9 mouse cellular contexts compared by ENCODE assay signal in genomic region chr13:65242319-65242787, GRCm38 (mm10). TPM values are rescaled to one million over a fixed set of nuclear protein-coding genes. Genes with fewer than 3 reads are reported as not detected.
A peak's percentile ranks its signal among the peaks of the same experiment; 100 is the strongest.
DNase-seq lines count a peak whose midpoint lies in the region; ATAC-seq and TF ChIP-seq lines count a peak whose summit lies in the region.
"Had no signal": no experiment of that assay in that cellular context is flagged by ENCODE, and none has a peak within 500 bp of the region (broad histone marks: within the 10 kb centered on the region; RNA-seq: fewer than 3 reads in every experiment).

No protein-coding gene starts in this region.

- ATAC-seq in intestine, postnatal 0 days, result no peak
- ATAC-seq in neural tube, embryonic 14.5 days (ENCODE audit: low read depth), result no peak
- ATAC-seq in monocyte, adult 5-6 weeks (replicated peaks; ENCODE audit: insufficient number of reproducible peaks, low FRiP score, low TSS enrichment, poor library complexity, severe bottlenecking), result no peak

- H3K4me1 ChIP-seq in intestine, postnatal 0 days (replicated peaks; ENCODE audit: control insufficient read depth, insufficient read depth, low read length), result 0 out of 2 replicates have a peak, but pooled peaks cover 10% of the 10 kb centered on the region
- H3K4me1 ChIP-seq in neural tube, embryonic 14.5 days (ENCODE audit: control insufficient read depth, insufficient read depth, low read length), result peaks cover 11% of the 10 kb centered on the region

- no peaks in the 10 kb centered on the region for H3K9me3 ChIP-seq in intestine, postnatal 0 days (ENCODE audit: control insufficient read depth)
- H3K9me3 ChIP-seq in neural tube, embryonic 14.5 days (ENCODE audit: control insufficient read depth, low read length), result peaks cover 7% of the 10 kb centered on the region; the same call in 1 of the 2 replicates

- H3K27ac ChIP-seq in intestine, postnatal 0 days (ENCODE audit: low read depth, low read length), result no peak overlapping the region
- no peak overlapping the region for H3K27ac ChIP-seq in neural tube, embryonic 14.5 days (ENCODE audit: low read depth, low read length)

- no peaks in the 10 kb centered on the region for H3K27me3 ChIP-seq in intestine, postnatal 0 days (replicated peaks; ENCODE audit: control insufficient read depth, insufficient read depth, low read length)
- no peaks in the 10 kb centered on the region for H3K27me3 ChIP-seq in neural tube, embryonic 14.5 days (ENCODE audit: control insufficient read depth, insufficient read depth, low read length)

- H3K4me2 ChIP-seq in intestine, postnatal 0 days (replicated peaks; ENCODE audit: low read depth), result peak overlapping the region; percentile 98
- peak overlapping the region; percentile 100 for H3K4me2 ChIP-seq in neural tube, embryonic 14.5 days (ENCODE audit: low read depth, low read length)

- H3K36me3 ChIP-seq in intestine, postnatal 0 days (ENCODE audit: control insufficient read depth, insufficient read depth), result no peaks in the 10 kb centered on the region
- no peaks in the 10 kb centered on the region for H3K36me3 ChIP-seq in neural tube, embryonic 14.5 days (ENCODE audit: control insufficient read depth, insufficient read depth, low read length)

- WGBS in intestine, postnatal 0 days, result 28% methylated on average over 25 of the region's 27 CpGs
- WGBS in neural tube, embryonic 14.5 days, result 38% methylated on average over 27 of the region's 27 CpGs

- no peak for TF ChIP-seq CTCF in intestine, postnatal 0 days (IDR thresholded peaks at IDR 0.05; ENCODE audit: low read depth)

- peak; percentile 10 for DNase-seq in cerebellum, adult 8-10 months
- no peak for DNase-seq in cerebellum, postnatal 36 days
- peak; percentile 28 to 51 for DNase-seq in right cerebral cortex, postnatal 10 days (ENCODE audit: low spot score in 2 of 2)
- DNase-seq in right cerebral cortex, adult 2 months (ENCODE audit: low spot score in 2 of 2), result no peak
- no peak for DNase-seq in layer of hippocampus, adult 18-20 months (ENCODE audit: low spot score in 2 of 2)

- peak overlapping the region; percentile 66; the same call in 1 of the 2 replicates for H3K9ac ChIP-seq in intestine, postnatal 0 days (ENCODE audit: low read depth, low read length)
- H3K9ac ChIP-seq in neural tube, embryonic 14.5 days (replicated peaks; ENCODE audit: low read depth, low read length), result peak overlapping the region; percentile 67; the same call in 1 of the 2 replicates

- peak overlapping the region; percentile 87 for H3K4me3 ChIP-seq in intestine, postnatal 0 days (ENCODE audit: low read depth, low read length)
- peak overlapping the region; percentile 67 for H3K4me3 ChIP-seq in neural tube, embryonic 14.5 days (ENCODE audit: low read depth, low read length)

RNA-seq across cellular contexts. Expression of gene Gm10775, which starts 17.0 kb away (rescaled TPM):
- polyA plus RNA-seq in intestine, postnatal 0 days (2015; fragmentation: Nextera tagmentation; extraction: Ambion mirVana), result not detected in 2 replicates
- polyA plus RNA-seq in neural tube, embryonic 14.5 days (2014; fragmentation: Nextera tagmentation; extraction: Ambion mirVana), result 0.52 and 0.56 TPM in 2 replicates
- total RNA-seq in layer of hippocampus, adult 18-20 months (2021), result under 1 TPM in 1 of 2 experiments, not detected in 1; 0.27 TPM
- total RNA-seq in monocyte, adult 5-6 weeks (2017), result not detected in 3 replicates

RNA-seq across cellular contexts. Expression of gene Zfp369, which starts 36.3 kb away (rescaled TPM):
- polyA plus RNA-seq in intestine, postnatal 0 days (2015; fragmentation: Nextera tagmentation; extraction: Ambion mirVana), result 5.4 and 5.6 TPM in 2 replicates
- polyA plus RNA-seq in neural tube, embryonic 14.5 days (2014; fragmentation: Nextera tagmentation; extraction: Ambion mirVana), result 26.2 and 29.6 TPM in 2 replicates
- 10 to 100 TPM; 65.3 to 66.1 TPM for total RNA-seq in layer of hippocampus, adult 18-20 months (2021)
- 20.6 to 43.1 TPM (median 27.9 TPM) in 3 replicates for total RNA-seq in monocyte, adult 5-6 weeks (2017)

RNA-seq across cellular contexts. Expression of gene Nlrp4f, which starts 36.6 kb away (rescaled TPM):
- polyA plus RNA-seq in intestine, postnatal 0 days (2015; fragmentation: Nextera tagmentation; extraction: Ambion mirVana), result not detected in 2 replicates
- polyA plus RNA-seq in neural tube, embryonic 14.5 days (2014; fragmentation: Nextera tagmentation; extraction: Ambion mirVana), result 0.27 and 0.63 TPM in 2 replicates
- total RNA-seq in layer of hippocampus, adult 18-20 months (2021), result under 1 TPM in 1 of 2 experiments, not detected in 1; 0.45 TPM
- total RNA-seq in monocyte, adult 5-6 weeks (2017), result not detected in 3 replicates
- polyA plus RNA-seq: C2C12 had no signal

Comparison
In these comparisons a context has a peak if more than half of its experiments do, and no peak if none do; other contexts are left out.
1. DNase-seq: peak in cerebellum, adult 8-10 months (single experiment) and right cerebral cortex, postnatal 10 days (2 of 2); none in cerebellum, postnatal 36 days (0 of 2), right cerebral cortex, adult 2 months (0 of 2) and layer of hippocampus, adult 18-20 months (0 of 2).